Mouse (Mus musculus) urinary bladder, postnatal 14 days (tissue): ENCODE data around the gene Aqp11.
A peak's percentile ranks its signal among the peaks of the same experiment; 100 is the strongest.

Experiments
- DNase-seq: peaks from one replicate; pipeline ENCODE4 v3.0.0; 2021; ENCODE audit warnings: low spot score

Gene Aqp11

DNA sequence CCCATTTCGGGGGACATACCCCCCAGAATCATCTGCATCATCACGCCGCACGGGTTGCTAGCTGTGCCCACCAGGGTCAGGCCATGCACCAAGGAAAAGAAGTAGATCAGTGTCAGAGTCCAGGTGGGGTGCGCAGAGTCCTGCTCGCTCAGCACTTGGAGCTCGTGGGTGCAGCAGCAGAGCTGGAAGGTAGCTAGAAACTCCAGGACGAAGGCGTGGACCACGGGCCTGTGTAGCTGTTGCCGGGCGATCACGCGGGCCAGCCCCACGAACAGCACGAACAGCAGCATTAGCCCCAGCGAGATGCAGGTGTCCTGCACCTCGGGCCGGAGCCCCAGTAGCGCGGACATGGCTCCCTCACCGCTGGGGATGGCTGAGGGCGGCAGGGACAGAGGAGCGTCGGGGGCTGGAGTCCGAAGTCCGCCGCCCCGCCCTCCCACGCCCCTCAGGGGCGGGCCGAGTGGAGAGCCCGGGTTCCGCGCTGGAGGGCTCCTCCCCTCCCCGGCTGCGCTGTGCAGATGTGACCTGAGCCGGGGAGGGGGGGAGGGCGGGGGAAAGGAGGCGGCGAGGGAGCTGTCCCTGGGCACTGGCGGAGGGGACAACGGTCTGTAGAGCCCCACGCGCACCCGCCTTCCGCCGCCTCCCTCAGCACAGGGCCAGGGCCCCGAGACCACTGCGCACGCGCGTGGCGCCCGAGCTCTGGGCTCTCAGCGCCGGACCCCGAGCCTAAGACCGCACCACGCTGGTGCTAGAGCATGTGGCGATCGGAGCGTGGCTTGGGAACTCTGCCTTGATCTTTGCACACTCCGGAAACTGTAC lies at the start of gene Aqp11:
TSS of gene Aqp11 (minus strand) at position 652 of the 819 bp plus-strand sequence.
- DNase-seq = peak; percentile 84

DNA sequence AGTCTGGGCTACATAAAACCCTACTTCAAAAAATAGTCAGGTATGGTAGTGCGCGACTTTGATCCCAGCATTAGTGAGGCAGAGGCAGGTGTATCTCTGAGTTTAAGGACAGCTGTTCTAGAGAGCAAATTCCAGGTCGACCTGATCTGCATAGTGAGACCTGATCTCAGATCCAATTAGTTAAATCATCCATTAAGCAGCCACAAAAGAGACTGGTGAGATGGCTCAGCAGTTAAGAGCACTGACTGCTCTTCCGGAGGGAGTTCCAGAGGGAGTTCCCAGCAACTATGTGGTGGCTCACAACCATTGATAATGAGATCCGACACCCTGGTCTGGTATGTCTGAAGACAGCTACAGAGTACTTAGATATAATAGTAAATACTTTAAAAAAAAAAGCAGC lies 45.4 kb upstream of the Aqp11 start:
- DNase-seq = no peak

DNA sequence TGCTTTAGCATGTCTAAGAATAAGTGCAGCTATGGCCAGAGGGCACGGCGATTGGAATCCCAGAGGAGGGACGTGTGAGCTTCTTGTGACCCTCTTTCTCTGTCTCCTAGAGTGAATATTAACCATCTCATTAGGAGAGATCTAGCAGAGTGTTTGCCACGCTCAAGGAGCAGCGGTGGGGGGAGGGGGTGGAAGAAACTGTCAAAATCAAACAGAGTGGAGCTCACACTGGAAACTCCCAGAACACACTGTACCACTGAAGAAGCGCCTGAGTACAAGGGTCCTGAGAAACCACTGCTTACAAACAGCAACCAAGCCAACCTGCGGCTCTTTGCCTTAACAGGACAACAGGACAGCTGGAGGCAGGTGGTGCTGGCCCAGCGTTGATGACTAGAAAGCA lies 43.4 kb upstream of the Aqp11 start:
- DNase-seq = no peak

DNA sequence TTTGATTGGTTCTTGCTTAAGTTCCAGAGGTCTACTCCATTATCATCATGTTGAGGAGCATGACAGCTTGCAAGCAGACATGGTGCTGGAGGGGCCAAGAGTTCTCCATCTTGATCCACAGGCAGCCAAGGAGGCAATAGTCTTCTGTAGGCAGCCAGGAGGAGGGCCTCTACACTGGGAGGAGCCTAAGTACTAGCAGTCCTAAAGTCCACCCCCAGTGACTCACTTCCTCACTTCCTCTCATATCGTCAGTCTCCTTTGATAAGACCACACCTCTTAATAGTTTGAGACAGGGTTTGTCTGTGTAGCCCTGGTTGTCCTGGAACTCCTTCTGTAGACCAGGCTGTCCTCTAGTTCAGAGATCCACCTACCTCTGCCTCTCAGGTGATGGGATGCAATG lies 42.7 kb upstream of the Aqp11 start:
- no peak for DNase-seq

DNA sequence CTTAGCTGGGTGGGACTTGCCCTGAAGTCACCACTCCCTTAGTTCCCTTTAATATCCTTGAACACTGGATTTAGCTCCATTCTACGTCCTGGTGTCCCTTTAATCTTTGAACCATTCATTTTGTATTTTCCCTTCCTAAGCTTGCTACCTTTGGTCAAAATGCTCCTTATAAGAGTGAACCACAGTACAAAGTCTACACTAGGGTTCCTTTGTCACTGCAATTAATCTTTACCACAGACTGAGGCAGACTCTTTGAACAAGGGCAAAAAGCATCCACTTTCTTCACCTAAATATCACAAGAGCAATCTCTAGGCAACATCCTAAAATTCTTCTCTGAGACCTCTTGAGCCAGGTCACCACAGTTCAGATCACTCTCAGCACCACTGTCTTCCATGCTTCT lies 42.1 kb upstream of the Aqp11 start:
- no peak for DNase-seq

DNA sequence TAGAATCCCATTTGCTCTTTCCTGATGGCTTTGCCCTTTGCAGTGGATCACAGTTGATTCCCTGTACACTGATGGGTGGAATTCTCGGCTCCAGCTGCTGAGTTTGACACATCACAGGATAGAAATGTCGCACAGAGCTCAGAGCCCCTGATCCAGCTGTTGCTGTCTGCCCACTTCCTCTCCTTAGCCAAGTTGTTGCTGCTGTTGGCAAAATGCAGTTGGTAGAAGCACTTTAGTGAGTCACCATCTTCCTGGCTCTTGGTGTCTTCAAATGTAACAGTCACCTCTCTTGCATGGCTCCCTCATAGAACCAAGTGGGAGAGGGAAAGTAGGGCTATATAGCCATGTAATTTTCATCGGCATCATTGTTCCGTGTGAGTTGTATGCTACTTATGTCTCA lies 39.1 kb upstream of the Aqp11 start:
- no peak for DNase-seq

DNA sequence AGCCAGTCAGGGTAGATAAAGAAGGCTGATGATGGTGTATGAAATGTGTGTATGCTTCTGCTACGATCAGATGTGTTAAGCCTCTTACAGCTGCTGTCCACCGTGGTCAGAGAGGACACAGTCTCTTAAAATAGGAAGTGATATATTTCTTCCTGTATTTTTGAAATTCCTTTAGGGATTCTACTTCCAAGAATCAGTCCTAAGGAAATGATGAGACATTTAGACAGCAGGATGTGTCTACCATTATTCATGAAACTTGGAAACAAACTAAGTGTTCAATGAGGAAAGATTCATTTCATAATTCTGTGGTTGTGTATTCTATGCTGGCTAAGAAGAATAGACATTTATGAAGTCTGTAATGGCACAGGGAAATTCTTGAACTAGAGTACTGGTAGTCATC lies 37.8 kb upstream of the Aqp11 start:
- DNase-seq = no peak

DNA sequence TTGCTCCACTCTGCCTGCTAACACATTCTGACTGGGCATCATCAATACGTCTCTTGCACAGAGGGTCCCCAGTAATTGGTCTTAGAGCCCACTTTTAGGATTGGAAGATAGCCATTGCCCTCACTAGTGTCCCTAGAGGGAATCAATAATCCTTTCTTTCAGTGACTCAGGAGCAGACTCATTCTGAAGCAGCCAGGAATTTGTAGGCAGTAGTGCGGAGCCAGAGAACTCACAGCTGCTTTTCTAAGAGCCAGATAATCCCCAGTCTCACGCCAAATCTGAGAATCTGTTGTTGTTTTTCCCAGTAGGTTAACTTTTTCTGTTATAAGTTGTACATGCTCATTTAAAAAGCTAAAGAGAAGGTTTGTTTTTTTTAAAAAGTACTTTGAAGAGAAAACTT lies 37.3 kb upstream of the Aqp11 start:
- no peak for DNase-seq

DNA sequence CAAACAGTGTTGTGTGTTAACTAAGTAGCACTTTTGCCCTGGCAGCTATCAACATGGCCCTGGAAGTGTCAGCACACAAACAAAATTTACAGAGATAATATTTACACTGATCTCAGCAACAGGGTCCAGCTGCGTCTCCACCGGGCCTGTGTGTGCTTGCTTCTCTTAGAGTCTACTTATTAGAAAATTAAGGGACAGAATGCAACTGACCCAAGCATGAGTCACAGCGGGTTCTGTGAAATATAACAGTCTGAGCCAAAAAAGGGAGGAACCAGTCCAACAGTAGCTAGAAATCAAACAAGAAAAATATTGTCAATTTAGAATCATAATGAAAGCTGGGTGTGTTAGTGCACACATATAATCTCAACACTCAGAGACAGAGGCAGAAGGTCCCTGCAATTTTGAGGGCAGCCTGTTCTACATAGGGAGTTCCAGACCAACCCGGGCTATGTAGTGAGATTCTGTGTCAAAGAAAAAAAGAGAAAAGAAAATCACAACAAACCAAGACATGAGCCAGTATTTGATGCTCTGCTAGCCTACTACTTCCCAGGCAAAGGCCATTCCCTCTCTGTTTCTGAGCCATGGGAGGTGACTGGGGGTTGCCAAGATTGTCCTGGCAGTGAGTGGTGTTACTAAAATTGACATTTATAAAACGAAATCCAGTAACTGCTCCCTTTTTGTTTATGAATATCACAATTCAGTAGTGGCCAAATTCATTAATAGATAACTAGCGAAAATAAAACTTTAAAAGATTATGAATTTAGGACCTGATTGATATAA lies 32.9 kb upstream of the Aqp11 start:
- no peak for DNase-seq

DNA sequence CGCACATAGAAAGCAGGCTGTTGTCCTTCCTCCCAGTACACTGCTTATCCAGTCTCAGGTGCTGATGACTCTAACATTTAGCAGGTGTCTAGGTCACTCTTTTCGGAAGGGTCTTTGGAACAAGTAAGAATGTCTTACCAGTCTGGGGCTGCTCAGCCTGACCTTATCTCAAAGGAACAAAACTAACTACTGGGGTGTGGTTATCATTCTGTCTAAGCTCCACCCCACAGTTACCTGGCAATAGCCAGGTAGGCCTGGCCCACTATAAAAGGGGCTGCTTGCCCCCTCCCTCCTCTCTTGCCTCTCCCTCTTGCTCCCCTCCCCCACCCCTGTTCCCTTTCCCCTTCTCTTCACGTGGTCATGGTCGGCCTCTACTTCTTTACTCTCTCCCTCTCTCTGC lies 30.9 kb upstream of the Aqp11 start:
- DNase-seq = no peak

DNA sequence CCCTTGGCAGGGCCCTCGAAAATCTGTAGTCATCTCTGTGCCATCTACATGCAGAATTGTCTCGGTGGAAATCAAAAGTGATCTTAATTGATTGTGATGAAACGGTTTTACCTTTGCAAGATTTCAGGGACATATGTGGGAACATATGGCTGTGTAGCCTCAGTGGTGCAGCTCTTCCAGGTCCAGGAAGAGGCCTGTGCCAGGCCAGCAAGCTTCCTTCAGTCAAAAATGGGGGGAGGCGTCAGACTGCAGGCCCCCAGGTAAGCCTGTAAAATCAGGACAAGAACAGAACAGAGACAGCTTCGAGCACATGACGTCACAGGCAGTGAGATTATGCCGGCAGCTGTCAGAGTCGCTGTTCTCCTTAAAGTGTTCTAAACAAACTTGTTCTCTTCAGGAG lies 29.8 kb upstream of the Aqp11 start:
- no peak for DNase-seq

DNA sequence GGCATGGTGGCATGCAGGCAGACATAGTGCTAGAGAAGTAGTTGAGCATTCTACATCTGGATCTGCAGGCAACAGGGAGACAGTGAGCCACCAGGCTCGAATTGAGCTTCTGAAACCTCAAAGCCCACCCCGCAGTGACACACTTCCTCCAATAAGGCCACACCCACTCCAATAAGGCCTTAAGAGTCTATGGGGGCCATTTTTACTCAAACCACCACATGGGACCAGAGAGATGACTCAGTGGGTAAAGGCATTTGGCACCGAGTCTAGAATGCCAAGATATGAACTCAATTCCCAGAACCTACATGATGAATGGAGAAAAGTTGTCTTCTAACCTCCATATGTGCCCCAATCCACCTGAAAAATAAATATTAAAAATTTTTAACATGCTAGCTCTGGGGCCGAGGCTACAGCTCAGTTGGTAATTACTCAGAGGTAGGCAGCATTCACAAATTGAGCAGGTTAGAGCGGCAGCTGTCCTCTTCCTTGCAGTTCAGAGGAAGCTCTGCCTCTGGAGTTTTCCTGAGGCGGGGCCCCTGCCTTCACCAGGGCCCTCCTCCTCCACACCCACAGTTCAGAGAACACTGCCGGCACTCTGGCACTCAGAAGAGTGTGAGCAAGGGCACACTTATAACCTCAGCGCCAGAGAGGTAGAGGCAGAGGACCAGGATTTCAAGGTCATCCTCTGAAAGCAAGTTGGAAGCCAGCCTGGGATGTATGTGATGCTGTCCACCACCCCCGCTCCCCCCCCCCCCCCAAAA lies 28.5 kb upstream of the Aqp11 start:
- no peak for DNase-seq

DNA sequence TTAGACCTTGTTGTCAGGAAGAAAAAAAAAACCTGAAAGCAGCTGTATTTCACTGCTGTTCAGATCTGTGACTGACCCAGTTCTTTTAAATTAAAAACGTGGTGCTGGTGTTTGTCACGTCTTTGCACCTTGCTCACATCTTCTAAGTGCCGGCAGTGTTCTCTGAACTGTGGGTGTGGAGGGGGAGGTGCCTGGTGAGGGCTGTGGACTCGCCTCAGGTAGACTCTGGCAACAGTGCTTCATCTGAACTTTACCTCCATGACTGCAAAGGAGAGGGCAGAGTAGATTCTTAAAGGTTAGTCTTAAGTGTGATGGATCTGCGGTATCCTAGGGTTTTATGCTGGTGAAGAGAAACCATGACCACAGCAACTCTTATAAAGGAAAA lies 27.9 kb upstream of the Aqp11 start:
- no peak for DNase-seq

DNA sequence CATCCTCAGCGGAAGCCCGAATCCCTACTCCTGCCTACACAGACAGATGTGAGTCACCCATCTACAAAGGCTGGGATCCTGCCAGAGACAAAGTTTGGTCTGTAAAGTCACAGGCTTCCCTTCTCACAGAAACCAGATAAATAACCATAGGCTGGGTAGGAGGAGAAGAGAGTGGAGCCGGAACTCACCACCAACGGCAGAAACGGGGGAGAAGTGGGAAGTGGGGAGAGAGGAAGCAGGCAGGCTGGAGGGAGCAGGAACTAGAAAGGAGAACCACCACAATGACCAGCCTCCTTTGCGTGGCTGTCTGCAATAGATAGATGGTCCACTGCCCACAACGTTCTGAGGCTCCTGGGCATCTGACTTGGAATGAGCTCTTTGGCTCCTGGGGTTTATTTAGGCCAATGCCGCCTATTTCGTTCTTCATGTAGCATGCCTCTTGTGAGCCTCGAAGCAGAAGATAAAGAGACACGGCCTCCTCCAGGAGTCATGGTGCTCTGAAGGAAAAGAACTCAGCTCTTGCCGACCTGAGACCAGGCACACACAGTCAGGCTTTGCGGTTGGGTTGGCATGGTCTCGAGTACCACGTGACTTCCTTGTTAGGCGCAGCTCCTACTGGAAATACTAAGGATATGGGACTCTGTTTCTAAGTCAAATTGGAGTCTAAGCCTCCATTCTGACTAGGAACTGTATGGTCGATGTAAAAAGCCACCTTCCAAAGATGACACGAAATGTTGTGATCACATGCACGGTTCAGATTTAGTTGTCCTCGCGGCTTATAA lies 27.3 kb upstream of the Aqp11 start:
- peak; percentile 22 for DNase-seq

DNA sequence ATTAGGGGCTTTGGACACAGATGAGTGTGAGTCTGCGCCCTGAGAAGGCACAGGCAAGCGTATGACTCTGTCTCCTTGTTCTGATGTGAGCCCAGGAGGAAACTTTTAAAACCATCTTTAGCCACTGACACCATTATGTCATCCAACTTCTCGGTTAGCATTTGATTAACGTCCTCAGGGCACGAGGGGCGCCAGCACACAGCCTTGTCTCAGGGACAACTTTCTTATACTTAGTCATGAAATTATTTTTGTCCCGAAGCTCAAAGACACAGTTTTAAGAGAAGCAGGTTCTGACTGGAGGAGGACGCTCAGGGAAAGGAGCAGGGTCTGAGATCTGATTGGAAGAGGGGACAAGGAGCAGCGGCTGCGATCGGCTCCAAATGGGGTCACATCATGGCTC lies 26.5 kb upstream of the Aqp11 start:
- DNase-seq = no peak

DNA sequence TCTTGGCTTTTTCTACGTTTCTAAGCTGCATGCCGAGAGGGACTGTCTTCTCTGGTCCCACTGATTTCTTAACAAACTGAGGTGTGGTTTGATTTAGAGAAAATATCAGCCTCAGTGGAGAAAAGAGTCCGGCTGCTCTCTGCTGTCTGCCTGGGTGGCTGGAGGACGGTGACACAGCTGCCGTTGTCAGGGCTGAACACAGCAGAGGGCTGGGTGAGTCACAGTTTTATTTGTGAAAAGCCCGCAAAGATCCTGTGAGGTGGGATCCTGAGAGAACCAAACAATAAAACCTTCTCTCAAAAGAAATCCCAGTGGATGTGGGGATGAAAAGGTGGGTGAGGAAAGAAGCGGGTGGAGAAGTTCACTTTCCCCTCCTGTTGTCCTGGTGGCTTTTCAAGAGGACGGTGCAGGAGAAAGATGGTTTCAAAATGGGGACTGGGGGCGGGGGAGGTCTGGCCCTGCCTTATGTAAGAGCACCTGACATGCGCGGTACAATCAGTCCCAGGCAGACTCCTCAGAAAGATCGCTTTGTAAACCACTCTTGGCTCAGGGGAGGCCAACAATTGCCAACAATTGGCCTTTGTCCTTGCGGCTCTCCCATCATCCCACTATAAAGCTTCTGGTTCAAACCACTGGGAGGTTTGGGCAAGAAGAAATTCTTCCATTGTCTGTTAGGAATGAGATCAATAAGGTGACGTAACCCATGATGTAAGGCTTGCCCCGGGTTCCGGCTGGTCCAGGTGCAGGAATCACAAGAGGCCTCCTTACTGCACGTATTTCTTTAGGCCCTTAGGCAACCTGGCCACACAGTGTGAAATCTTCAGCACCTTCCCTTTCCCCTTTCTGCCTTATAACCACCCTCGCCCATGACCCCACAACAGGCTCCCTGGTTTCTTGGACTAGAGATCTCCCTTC lies 19.1 kb upstream of the Aqp11 start:
- DNase-seq = no peak

DNA sequence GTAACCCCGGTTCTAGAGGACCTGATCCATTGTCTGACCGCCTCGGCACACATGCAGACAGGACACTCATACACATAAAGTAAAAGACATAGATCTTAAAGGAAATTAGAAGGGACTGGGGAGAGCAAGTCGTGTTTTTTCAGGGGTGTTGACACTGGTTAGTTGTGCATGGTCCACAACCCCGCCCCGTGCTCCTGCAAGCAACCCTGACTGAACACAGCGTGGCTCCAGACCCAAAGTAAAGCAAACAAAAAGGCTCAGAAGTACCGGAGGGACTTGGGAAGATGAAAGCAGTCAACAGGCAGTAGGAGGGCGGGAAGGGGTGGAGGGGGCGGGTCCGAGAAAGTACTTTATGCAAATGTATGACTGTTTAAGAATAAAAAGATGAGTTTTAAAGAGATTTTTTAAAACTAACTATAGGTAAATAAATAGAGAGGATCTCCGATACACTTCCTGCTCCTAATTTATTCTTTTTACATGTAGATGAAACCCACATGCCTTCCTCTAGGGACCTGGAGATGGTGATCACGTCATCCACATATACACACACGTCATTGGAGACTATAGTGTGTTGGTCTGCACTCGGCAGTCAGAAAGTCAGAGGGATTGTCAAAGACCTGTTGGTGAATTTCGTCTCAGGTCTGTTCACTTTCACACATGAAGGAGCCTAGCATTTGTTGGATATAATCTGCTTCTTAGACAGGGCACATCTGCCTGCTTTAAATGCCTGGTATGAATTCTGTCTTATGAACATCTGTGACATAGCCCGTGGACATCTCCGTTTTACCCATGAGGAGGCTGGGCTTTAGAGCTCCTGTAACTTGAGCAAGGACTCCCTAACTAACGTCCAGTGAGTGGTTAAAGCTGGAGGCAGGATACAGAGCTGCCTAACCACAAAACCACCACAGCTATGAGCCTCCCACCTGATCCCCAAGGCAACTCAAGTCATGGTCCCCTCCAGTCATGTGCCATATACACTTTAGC lies 11.4 kb upstream of the Aqp11 start:
- DNase-seq = no peak

DNA sequence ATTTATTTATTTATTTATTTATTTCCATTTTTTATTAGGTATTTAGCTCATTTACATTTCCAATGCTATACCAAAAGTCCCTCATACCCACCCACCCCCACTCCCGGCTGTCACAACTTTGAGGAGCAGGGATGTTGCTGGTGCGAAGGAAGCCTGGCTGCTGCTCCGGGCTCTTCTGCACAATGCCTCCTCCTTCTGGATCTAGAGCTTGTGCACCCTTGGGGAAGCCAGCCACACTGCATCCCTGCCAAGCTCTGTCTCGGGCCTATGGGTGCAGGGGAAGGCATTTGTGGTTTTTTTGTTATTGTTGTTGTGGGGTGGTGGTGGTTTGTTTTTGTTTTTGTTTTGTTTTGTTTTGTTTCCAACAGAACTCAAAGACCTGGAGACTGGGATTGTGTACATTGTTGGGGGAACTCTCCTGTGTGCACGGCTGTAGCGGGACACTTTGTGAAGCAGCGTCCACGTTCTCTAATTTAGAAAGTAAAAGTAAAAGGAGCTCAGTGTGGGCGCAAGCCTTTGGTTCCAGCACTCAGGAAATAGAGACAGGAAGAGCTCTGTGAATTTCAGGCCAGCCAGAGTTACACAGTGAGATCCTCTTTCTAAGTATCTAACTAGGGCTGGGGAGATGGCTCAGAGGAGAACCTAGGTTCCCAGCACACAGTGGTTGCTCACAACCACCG lies 10.6 kb upstream of the Aqp11 start:
- no peak for DNase-seq
